Mouse (Mus musculus): ENCODE measurements at regions not wholly inside any gene's neighbourhood (a gene's known extent, or its start where the extent isn't known, plus 50 kb on each side); places are given as distances from the start of the nearest gene placed in this dataset.

- no peak for TF ChIP-seq CTCF (IDR thresholded peaks at IDR 0.05; ENCODE audit: borderline replicate concordance, insufficient read depth, low read length)
- no peak for TF ChIP-seq POLR2A (IDR thresholded peaks at IDR 0.05; ENCODE audit: low read depth, low read length)
Observed at GRCm38 (mm10) chr10:67439844-67440243, 95.4 kb upstream of the Egr2 start.
